Mouse (Mus musculus): Measurements from ENCODE around the gene Mrpl27. TPM values are rescaled to one million over a fixed set of nuclear protein-coding genes. Genes with fewer than 3 reads are reported as not detected.
"Not testable (repeated sequence)": the region's sequence is repeated elsewhere in the genome, so short reads cannot be mapped to it uniquely, and the experiment has no call there.

Gene Mrpl27
- polyA plus RNA-seq, 1 experiment from 2014 or later, result 115 TPM

DNA sequence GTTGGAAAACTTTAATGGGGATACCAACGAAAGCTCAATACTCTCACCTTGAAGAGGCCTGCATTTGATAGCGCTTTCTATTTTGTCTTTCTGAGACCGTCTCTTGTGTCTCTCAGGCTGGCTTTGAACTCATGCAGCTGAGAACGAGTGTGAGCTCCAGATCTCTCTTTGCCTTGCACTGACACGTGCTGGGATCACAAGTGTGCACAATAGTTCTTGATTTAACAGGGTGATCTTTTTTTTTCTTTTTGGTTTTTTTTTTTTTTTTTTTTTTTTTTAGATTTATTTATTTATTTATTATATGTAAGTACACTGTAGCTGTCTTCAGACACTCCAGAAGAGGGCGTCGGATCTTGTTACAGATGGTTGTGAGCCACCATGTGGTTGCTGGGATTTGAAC lies 2.3 kb upstream of the Mrpl27 start:
- H3K4me2 ChIP-seq (ENCODE audit: low read length); H3K27me3 ChIP-seq (ENCODE audit: control insufficient read depth, insufficient read depth, low read length); ATAC-seq (ENCODE audit: low FRiP score, low TSS enrichment); H3K9me3 ChIP-seq (ENCODE audit: control insufficient read depth, low read length); DNase-seq; H3K9ac ChIP-seq (replicated peaks; ENCODE audit: low read length); H3K4me3 ChIP-seq (replicated peaks; ENCODE audit: low read depth, low read length); H3K27ac ChIP-seq (replicated peaks; ENCODE audit: low read depth, low read length): not testable (repeated sequence)
- Histone ChIP-seq H3K36me3 (ENCODE audit: control insufficient read depth, insufficient read depth, low read length) (peaks cover 29% of the 10 kb centered on the region), H3K4me1 (ENCODE audit: control insufficient read depth, insufficient read depth, low read length) (peaks cover 15% of the 10 kb centered on the region)
- 95% methylated on average over 5 of the region's 7 CpGs for WGBS

DNA sequence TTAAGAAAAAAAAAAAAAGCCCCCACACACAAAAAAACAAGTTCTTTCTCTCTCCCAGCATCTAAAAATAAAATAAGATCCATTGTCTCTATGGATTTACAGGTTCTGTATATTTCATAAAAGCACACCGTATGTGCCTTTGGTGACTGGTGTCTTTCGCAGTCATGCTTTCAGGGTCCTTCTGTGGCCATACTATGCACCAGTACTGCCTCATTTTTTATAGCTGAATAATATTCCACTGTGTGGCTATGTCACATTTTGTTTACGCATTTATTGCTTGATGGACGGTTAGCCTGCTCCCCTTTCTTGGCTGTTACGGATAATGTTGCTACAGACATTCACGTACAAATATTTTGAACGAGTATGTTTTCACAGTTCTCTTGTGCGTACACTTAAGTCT lies 594 bp upstream of the Mrpl27 start:
- Histone ChIP-seq H3K9ac (replicated peaks; ENCODE audit: low read length) (no peak overlapping the region), H3K27me3 (ENCODE audit: control insufficient read depth, insufficient read depth, low read length) (no peaks in the 10 kb centered on the region), H3K4me3 (replicated peaks; ENCODE audit: low read depth, low read length) (peak overlapping the region; percentile 64), H3K9me3 (ENCODE audit: control insufficient read depth, low read length) (no peaks in the 10 kb centered on the region), H3K27ac (replicated peaks; ENCODE audit: low read depth, low read length) (no peak overlapping the region), H3K4me2 (ENCODE audit: low read length) (peak overlapping the region; percentile 83), H3K4me1 (ENCODE audit: control insufficient read depth, insufficient read depth, low read length) (peaks cover 15% of the 10 kb centered on the region), H3K36me3 (ENCODE audit: control insufficient read depth, insufficient read depth, low read length) (peaks cover 23% of the 10 kb centered on the region)
- WGBS, result 48% methylated on average over 8 of the region's 8 CpGs
- no peak for ATAC-seq (ENCODE audit: low FRiP score, low TSS enrichment)
- DNase-seq, result no peak

DNA sequence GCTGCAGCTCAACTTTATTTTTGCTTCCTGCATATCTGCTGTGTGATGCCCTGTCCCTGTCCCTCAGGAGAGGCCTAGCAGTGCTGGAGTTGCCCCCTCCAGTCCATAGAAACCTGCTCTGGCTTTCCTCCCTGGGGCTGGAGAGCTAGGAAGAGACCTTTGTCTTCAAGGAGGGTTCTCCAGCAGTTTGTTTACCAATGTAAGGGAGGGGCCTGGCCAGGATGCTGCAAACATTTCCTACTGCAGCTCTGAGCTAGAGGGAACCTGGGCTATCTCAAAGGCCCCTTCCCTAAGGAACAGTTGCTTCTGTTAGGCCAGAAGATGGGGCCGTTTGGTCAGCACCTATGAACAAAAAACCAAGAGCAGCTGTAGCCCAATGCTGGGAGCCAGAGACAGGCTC lies 7.8 kb downstream of the Mrpl27 start:
- Histone ChIP-seq H3K27me3 (ENCODE audit: control insufficient read depth, insufficient read depth, low read length) (no peaks in the 10 kb centered on the region), H3K9ac (replicated peaks; ENCODE audit: low read length) (no peak overlapping the region), H3K9me3 (ENCODE audit: control insufficient read depth, low read length) (no peaks in the 10 kb centered on the region), H3K4me2 (ENCODE audit: low read length) (no peak overlapping the region), H3K4me1 (ENCODE audit: control insufficient read depth, insufficient read depth, low read length) (no peaks in the 10 kb centered on the region), H3K36me3 (ENCODE audit: control insufficient read depth, insufficient read depth, low read length) (peaks cover 81% of the 10 kb centered on the region), H3K4me3 (replicated peaks; ENCODE audit: low read depth, low read length) (no peak overlapping the region), H3K27ac (replicated peaks; ENCODE audit: low read depth, low read length) (no peak overlapping the region)
- 73% methylated on average over 1 of the region's 1 CpGs for WGBS
- ATAC-seq (ENCODE audit: low FRiP score, low TSS enrichment) (no peak), DNase-seq (no peak)

DNA sequence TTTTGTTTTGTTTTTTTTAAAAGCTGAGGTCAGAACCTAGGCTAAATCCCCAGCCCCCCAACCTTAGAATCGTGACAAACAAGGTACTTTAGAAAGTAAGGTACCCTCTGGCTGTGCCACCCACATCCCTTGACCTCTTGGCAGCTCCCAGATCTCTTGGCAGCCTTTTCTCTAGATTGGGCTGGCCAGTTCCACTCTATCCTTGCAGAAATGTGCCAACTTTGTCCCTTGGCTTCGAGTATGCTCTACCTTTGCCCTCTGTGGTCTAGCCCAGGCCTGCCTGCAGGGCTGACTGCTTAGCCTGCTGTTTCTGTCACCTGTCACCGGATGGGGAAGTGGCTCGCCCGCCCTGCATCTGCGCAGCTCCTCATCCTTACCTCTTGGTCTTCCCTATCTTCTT lies 11.7 kb downstream of the Mrpl27 start:
- Histone ChIP-seq H3K9ac (replicated peaks; ENCODE audit: low read length) (no peak overlapping the region), H3K27ac (replicated peaks; ENCODE audit: low read depth, low read length) (no peak overlapping the region), H3K4me1 (ENCODE audit: control insufficient read depth, insufficient read depth, low read length) (no peaks in the 10 kb centered on the region), H3K9me3 (ENCODE audit: control insufficient read depth, low read length) (no peaks in the 10 kb centered on the region), H3K4me2 (ENCODE audit: low read length) (no peak overlapping the region), H3K36me3 (ENCODE audit: control insufficient read depth, insufficient read depth, low read length) (peaks cover 92% of the 10 kb centered on the region), H3K4me3 (replicated peaks; ENCODE audit: low read depth, low read length) (no peak overlapping the region), H3K27me3 (ENCODE audit: control insufficient read depth, insufficient read depth, low read length) (no peaks in the 10 kb centered on the region)
- ATAC-seq (ENCODE audit: low FRiP score, low TSS enrichment) (no peak), DNase-seq (no peak)
- WGBS, result 96% methylated on average over 6 of the region's 6 CpGs

DNA sequence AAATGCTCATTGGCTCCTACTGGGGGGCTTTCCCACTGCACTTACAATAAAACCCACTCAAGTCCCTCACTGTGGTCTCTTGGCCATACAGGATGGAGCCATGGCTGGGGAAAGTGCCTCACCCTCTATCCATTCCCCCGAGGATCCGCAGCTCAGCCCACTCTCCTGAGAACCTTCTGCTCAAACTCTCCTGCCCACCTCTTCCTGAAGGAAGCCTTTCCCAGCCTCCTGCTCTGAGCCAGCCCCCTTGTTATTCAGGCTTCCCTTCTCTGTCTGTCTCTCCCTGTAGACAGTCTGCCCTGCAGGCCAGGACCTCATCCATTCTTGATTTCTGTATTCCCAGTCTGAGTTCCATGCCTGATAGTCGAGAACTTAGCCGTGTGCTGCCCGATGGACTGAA lies 21.4 kb downstream of the Mrpl27 start:
- Histone ChIP-seq H3K4me2 (ENCODE audit: low read length) (no peak overlapping the region), H3K27ac (replicated peaks; ENCODE audit: low read depth, low read length) (no peak overlapping the region), H3K9me3 (ENCODE audit: control insufficient read depth, low read length) (no peaks in the 10 kb centered on the region), H3K4me3 (replicated peaks; ENCODE audit: low read depth, low read length) (no peak overlapping the region), H3K9ac (replicated peaks; ENCODE audit: low read length) (no peak overlapping the region), H3K4me1 (ENCODE audit: control insufficient read depth, insufficient read depth, low read length) (peaks cover 10% of the 10 kb centered on the region), H3K36me3 (ENCODE audit: control insufficient read depth, insufficient read depth, low read length) (peaks cover 7% of the 10 kb centered on the region), H3K27me3 (ENCODE audit: control insufficient read depth, insufficient read depth, low read length) (no peaks in the 10 kb centered on the region)
- DNase-seq (no peak), ATAC-seq (ENCODE audit: low FRiP score, low TSS enrichment) (no peak)
- 82% methylated on average over 5 of the region's 5 CpGs for WGBS

DNA sequence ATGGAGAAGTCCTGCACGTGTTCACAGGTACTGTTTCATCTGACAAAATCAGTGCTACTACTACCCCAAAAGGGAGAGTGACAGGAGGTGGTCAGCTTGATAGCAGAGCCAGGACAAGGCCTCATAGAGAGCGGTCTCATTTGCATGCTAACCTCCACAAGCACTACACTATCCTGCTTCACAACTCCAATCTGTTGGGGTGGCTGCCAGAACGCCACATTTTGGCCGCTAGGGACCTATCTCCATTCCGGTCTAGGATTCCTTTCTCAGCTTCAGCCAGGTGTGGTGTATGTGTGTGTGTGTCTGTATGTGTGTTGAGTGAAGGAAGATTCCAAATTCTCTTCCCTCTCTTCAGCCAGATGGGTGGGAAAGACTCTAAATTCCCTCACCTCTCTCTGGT lies 21.9 kb downstream of the Mrpl27 start:
- Histone ChIP-seq H3K4me2 (ENCODE audit: low read length) (no peak overlapping the region; the same call in 1 of the 2 replicates), H3K27me3 (ENCODE audit: control insufficient read depth, insufficient read depth, low read length) (no peaks in the 10 kb centered on the region), H3K4me1 (ENCODE audit: control insufficient read depth, insufficient read depth, low read length) (peaks cover 10% of the 10 kb centered on the region), H3K9me3 (ENCODE audit: control insufficient read depth, low read length) (no peaks in the 10 kb centered on the region), H3K4me3 (replicated peaks; ENCODE audit: low read depth, low read length) (no peak overlapping the region), H3K27ac (replicated peaks; ENCODE audit: low read depth, low read length) (no peak overlapping the region), H3K36me3 (ENCODE audit: control insufficient read depth, insufficient read depth, low read length) (peaks cover 3% of the 10 kb centered on the region), H3K9ac (replicated peaks; ENCODE audit: low read length) (no peak overlapping the region)
- DNase-seq (no peak), ATAC-seq (ENCODE audit: low FRiP score, low TSS enrichment) (no peak)
- WGBS, result 85% methylated on average over 5 of the region's 5 CpGs

DNA sequence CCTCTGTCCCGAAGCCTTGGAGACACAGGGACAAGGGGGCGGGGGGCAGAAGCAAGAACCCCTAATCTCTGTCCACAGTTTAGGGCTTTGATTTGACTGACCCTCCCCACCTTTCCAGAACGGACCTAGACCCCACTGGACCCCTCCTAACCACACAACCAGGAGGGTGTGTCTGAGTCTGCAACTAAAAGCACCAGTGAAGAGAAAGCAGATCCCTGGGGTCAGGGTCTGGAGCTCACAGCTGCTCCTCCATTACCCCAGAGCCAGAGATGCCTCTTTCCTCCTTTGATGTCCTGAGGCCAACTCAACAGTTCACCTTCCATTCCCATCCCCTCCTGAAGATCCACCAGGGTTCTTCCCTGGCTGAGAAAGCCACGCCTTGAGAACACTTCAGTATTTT lies 22.7 kb downstream of the Mrpl27 start:
- H3K9ac ChIP-seq (replicated peaks; ENCODE audit: low read length), result peak overlapping the region; percentile 95
- H3K4me2 ChIP-seq (ENCODE audit: low read length), result peak overlapping the region; percentile 88
- DNase-seq, result no peak
- H3K4me1 ChIP-seq (ENCODE audit: control insufficient read depth, insufficient read depth, low read length), result peaks cover 10% of the 10 kb centered on the region
- H3K4me3 ChIP-seq (replicated peaks; ENCODE audit: low read depth, low read length), result peak overlapping the region; percentile 81
- ATAC-seq (ENCODE audit: low FRiP score, low TSS enrichment), result no peak
- peak overlapping the region; percentile 92; the same call in 1 of the 2 replicates for H3K27ac ChIP-seq (replicated peaks; ENCODE audit: low read depth, low read length)
- no peaks in the 10 kb centered on the region for H3K36me3 ChIP-seq (ENCODE audit: control insufficient read depth, insufficient read depth, low read length)
- WGBS, result 40% methylated on average over 4 of the region's 4 CpGs
- no peaks in the 10 kb centered on the region for H3K27me3 ChIP-seq (ENCODE audit: control insufficient read depth, insufficient read depth, low read length)
- H3K9me3 ChIP-seq (ENCODE audit: control insufficient read depth, low read length), result no peaks in the 10 kb centered on the region

DNA sequence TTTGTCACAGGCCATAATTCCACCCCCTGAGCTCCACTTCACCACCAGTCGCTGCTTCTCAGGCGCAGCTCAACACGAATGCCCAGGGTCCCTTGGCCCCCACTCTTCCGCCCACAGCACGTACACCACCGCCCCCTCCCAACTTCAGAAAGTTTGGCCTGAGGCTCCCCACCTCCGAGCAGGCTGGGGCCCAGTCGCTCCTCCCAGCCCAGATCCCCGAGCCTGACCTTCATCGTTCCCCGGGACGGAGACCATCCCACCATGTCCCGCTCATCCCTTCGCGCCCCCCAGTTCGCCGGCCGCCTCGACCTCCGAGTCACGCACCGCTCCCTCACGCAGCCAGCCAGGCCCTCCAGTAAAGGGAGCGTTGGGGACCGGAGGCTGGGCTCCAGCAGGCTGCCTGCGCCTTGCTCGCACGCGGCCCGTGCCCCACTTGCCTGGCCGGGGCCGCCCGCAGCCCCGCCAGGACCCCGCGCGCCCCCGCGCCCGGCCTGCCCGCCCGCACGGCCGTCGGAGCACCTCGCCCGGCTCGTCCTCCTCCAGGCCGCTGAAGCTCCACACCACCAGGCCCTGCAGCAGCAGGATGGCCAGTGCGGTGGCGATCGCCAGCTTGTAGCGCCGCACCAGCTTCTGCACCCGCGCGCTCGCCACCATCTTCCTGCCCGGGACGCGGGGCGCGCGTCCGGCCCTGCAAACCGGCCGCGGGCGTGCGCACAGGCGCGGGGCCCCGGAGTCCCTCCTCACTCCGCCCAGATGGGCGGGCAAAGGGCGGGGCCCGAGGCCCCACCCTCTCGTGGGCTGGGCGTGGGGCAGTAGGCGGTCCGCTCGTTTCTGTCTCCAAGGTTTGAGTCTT lies 23.4 kb downstream of the Mrpl27 start, which contains the start of gene Xylt2:
TSS of gene Xylt2 (minus strand) at position 762 of the 853 bp plus-strand sequence.
- Histone ChIP-seq H3K27me3 (ENCODE audit: control insufficient read depth, insufficient read depth, low read length) (no peaks in the 10 kb centered on the region), H3K4me2 (ENCODE audit: low read length) (peak within 1 kb of the TSS; percentile 88), H3K4me1 (ENCODE audit: control insufficient read depth, insufficient read depth, low read length) (peaks cover 10% of the 10 kb centered on the region), H3K4me3 (replicated peaks; ENCODE audit: low read depth, low read length) (peak within 1 kb of the TSS; percentile 81), H3K36me3 (ENCODE audit: control insufficient read depth, insufficient read depth, low read length) (no peaks in the 10 kb centered on the region), H3K9ac (replicated peaks; ENCODE audit: low read length) (peak within 1 kb of the TSS; percentile 95), H3K9me3 (ENCODE audit: control insufficient read depth, low read length) (no peaks in the 10 kb centered on the region), H3K27ac (replicated peaks; ENCODE audit: low read depth, low read length) (peak within 1 kb of the TSS; percentile 92)
- ATAC-seq (ENCODE audit: low FRiP score, low TSS enrichment) (peak; percentile 93), DNase-seq (peak; percentile 98)
- WGBS, result under 1% methylated on average over 81 of the region's 82 CpGs

DNA sequence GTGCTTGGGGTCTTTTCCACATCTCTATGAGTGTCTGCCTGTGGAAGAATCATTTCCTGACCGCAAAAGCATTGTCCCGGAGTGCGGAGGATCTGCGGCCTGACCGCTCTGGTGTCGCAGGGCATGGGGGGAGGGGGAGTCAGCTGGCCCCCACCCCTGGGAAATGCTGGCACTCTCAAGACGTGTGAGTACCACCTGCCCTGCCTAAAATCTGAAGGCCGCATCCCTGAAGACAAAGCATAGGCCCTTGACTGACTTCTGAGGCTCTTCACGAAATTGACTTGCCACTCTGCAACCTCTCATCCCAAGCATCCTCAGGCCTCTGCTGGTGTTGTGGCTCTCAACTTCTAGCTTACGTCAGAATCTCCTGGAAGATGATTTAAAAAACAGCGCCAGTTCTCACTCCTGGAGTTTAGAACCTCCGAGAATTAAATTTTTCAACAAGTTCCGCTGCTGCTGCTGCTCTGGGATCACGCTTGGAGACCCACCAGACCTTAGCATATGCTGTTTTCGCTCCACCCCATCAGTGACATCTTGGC lies 24.1 kb downstream of the Mrpl27 start:
- DNase-seq (no peak), ATAC-seq (ENCODE audit: low FRiP score, low TSS enrichment) (peak; percentile 57)
- H3K4me3 ChIP-seq (replicated peaks; ENCODE audit: low read depth, low read length), result peak overlapping the region; percentile 81
- no peaks in the 10 kb centered on the region for H3K27me3 ChIP-seq (ENCODE audit: control insufficient read depth, insufficient read depth, low read length)
- no peaks in the 10 kb centered on the region for H3K36me3 ChIP-seq (ENCODE audit: control insufficient read depth, insufficient read depth, low read length)
- WGBS, result 33% methylated on average over 15 of the region's 15 CpGs
- peak overlapping the region; percentile 92 for H3K27ac ChIP-seq (replicated peaks; ENCODE audit: low read depth, low read length)
- H3K4me1 ChIP-seq (ENCODE audit: control insufficient read depth, insufficient read depth, low read length), result peaks cover 10% of the 10 kb centered on the region
- H3K9me3 ChIP-seq (ENCODE audit: control insufficient read depth, low read length), result no peaks in the 10 kb centered on the region
- peak overlapping the region; percentile 88 for H3K4me2 ChIP-seq (ENCODE audit: low read length)
- peak overlapping the region; percentile 95 for H3K9ac ChIP-seq (replicated peaks; ENCODE audit: low read length)

All from midbrain, embryonic 14.5 days (tissue).